ENCODE assay signal across 8 mouse cellular contexts in genomic region chr3:87763683-87764289, GRCm38 (mm10). TPM values are rescaled to one million over a fixed set of nuclear protein-coding genes. Genes with fewer than 3 reads are reported as not detected.
DNase-seq lines count a peak whose midpoint lies in the region; ATAC-seq and TF ChIP-seq lines count a peak whose summit lies in the region.

No protein-coding gene starts in this region.

- no peaks in the 10 kb centered on the region for H3K36me3 ChIP-seq in embryonic facial prominence, embryonic 14.5 days (ENCODE audit: control insufficient read depth, insufficient read depth, low read length)
- no peaks in the 10 kb centered on the region for H3K36me3 ChIP-seq in kidney, adult 2 months (ENCODE audit: control insufficient read depth, insufficient read depth, low read length)
- H3K36me3 ChIP-seq in midbrain, embryonic 13.5 days, result no peaks in the 10 kb centered on the region
- H3K36me3 ChIP-seq in stomach, postnatal 0 days (ENCODE audit: control insufficient read depth, insufficient read depth, low read length), result no peaks in the 10 kb centered on the region; the same call in 1 of the 2 replicates

- peak overlapping the region; percentile 87 for H3K27ac ChIP-seq in embryonic facial prominence, embryonic 14.5 days (replicated peaks; ENCODE audit: low read depth, low read length)
- peak overlapping the region; percentile 89; the same call in 1 of the 2 replicates for H3K27ac ChIP-seq in kidney, adult 2 months (ENCODE audit: insufficient read depth, low read depth, low read length)
- H3K27ac ChIP-seq in midbrain, embryonic 13.5 days, result no peak overlapping the region
- peak overlapping the region; percentile 86 for H3K27ac ChIP-seq in stomach, postnatal 0 days (replicated peaks)

- ATAC-seq in embryonic facial prominence, embryonic 14.5 days (ENCODE audit: low read depth), result peak; percentile 78
- 0 out of 2 replicates have a peak, but pooled peaks have one; percentile 27 for ATAC-seq in midbrain, embryonic 13.5 days
- ATAC-seq in stomach, postnatal 0 days (ENCODE audit: low FRiP score, low TSS enrichment), result peak; percentile 25; the same call in 1 of the 2 replicates
- no peak for ATAC-seq in megakaryocyte-erythroid progenitor cell, adult 5-6 weeks (replicated peaks; ENCODE audit: low FRiP score, low TSS enrichment, poor library complexity, severe bottlenecking)

- no peaks in the 10 kb centered on the region for H3K27me3 ChIP-seq in embryonic facial prominence, embryonic 14.5 days (replicated peaks; ENCODE audit: control insufficient read depth, insufficient read depth, low read length)
- H3K27me3 ChIP-seq in kidney, adult 2 months (replicated peaks; ENCODE audit: control insufficient read depth, insufficient read depth, low read length), result no peaks in the 10 kb centered on the region
- H3K27me3 ChIP-seq in midbrain, embryonic 13.5 days, result peaks cover 42% of the 10 kb centered on the region
- no peaks in the 10 kb centered on the region; the same call in 1 of the 2 replicates for H3K27me3 ChIP-seq in stomach, postnatal 0 days (ENCODE audit: control insufficient read depth, insufficient read depth, low read length)

- peak overlapping the region; percentile 41 for H3K4me2 ChIP-seq in embryonic facial prominence, embryonic 14.5 days (ENCODE audit: low read depth, low read length)
- H3K4me2 ChIP-seq in midbrain, embryonic 13.5 days (replicated peaks), result peak overlapping the region; percentile 14; the same call in 1 of the 2 replicates
- peak overlapping the region; percentile 47 for H3K4me2 ChIP-seq in stomach, postnatal 0 days (replicated peaks; ENCODE audit: low read depth)

- intact Hi-C loops in left cerebral cortex, postnatal 25 days (cut with DNase I), result no loop called here

- peaks cover 55% of the 10 kb centered on the region for H3K4me1 ChIP-seq in embryonic facial prominence, embryonic 14.5 days (ENCODE audit: control insufficient read depth, insufficient read depth, low read length)
- H3K4me1 ChIP-seq in kidney, adult 2 months (ENCODE audit: control insufficient read depth, insufficient read depth, low read length), result peaks cover 7% of the 10 kb centered on the region; the same call in 1 of the 2 replicates
- H3K4me1 ChIP-seq in midbrain, embryonic 13.5 days (replicated peaks), result peaks cover 8% of the 10 kb centered on the region
- H3K4me1 ChIP-seq in stomach, postnatal 0 days (replicated peaks; ENCODE audit: control insufficient read depth, insufficient read depth), result peaks cover 9% of the 10 kb centered on the region; the same call in 1 of the 2 replicates

- no peak for TF ChIP-seq CTCF in kidney, adult 2 months (conservative IDR thresholded peaks at IDR 0.05; ENCODE audit: insufficient read depth, insufficient read length, low read depth, low read length)
- TF ChIP-seq CTCF in stomach, postnatal 0 days (IDR thresholded peaks at IDR 0.05; ENCODE audit: low read depth), result no peak

- TF ChIP-seq EP300 in stomach, postnatal 0 days (optimal IDR thresholded peaks at IDR 0.05), result no peak

- TF ChIP-seq POLR2A in kidney, adult 2 months (IDR thresholded peaks at IDR 0.05; ENCODE audit: low read depth, low read length), result no peak

- WGBS in embryonic facial prominence, embryonic 14.5 days, result 12% methylated on average over 13 of the region's 15 CpGs
- WGBS in kidney, adult 2 months, result 13% methylated on average over 15 of the region's 15 CpGs
- WGBS in midbrain, embryonic 13.5 days, result 26% methylated on average over 15 of the region's 15 CpGs
- 11% methylated on average over 14 of the region's 15 CpGs for WGBS in stomach, postnatal 0 days

- peak; percentile 64 for DNase-seq in adipocyte (ENCODE audit: low spot score)
- DNase-seq in embryonic facial prominence, embryonic 14.5 days (ENCODE audit: low spot score), result peak; percentile 95
- peak; percentile 83 to 86 for DNase-seq in heart, adult 9 months (ENCODE audit: low spot score in 2 of 2)
- peak; percentile 88 for DNase-seq in kidney, adult 2 months
- DNase-seq in left cerebral cortex, postnatal 25 days (ENCODE audit: low spot score in 2 of 2), result peak; percentile 74 to 94
- peak; percentile 70 for DNase-seq in stomach, postnatal 0 days (ENCODE audit: low spot score)

- 0 out of 2 replicates have a peak overlapping the region, but pooled peaks have one; percentile 20 for H3K9ac ChIP-seq in embryonic facial prominence, embryonic 14.5 days (ENCODE audit: low read depth, low read length)
- no peak overlapping the region for H3K9ac ChIP-seq in midbrain, embryonic 13.5 days (replicated peaks)
- H3K9ac ChIP-seq in stomach, postnatal 0 days (ENCODE audit: low read length), result peak overlapping the region; percentile 27; the same call in 1 of the 2 replicates

- H3K4me3 ChIP-seq in embryonic facial prominence, embryonic 14.5 days (ENCODE audit: low read depth, low read length), result peak overlapping the region; percentile 4; the same call in 1 of the 2 replicates
- peak overlapping the region; percentile 43; the same call in 1 of the 2 replicates for H3K4me3 ChIP-seq in kidney, adult 2 months (ENCODE audit: insufficient read depth, low read depth, low read length)
- no peak overlapping the region for H3K4me3 ChIP-seq in midbrain, embryonic 13.5 days (replicated peaks)
- H3K4me3 ChIP-seq in stomach, postnatal 0 days (ENCODE audit: low read depth, low read length), result peak overlapping the region; percentile 12; the same call in 1 of the 2 replicates

- no peaks in the 10 kb centered on the region for H3K9me3 ChIP-seq in embryonic facial prominence, embryonic 14.5 days (ENCODE audit: control insufficient read depth, low read length)
- no peaks in the 10 kb centered on the region for H3K9me3 ChIP-seq in midbrain, embryonic 13.5 days
- no peaks in the 10 kb centered on the region for H3K9me3 ChIP-seq in stomach, postnatal 0 days (ENCODE audit: control insufficient read depth, low read length)

RNA-seq across cellular contexts. Expression of gene Lrrc71, which starts 15.4 kb away (rescaled TPM):
- 0.60 and 1.5 TPM in 2 replicates for polyA plus RNA-seq in embryonic facial prominence, embryonic 14.5 days (2014; fragmentation: Nextera tagmentation; extraction: Ambion mirVana)
- 0.20 and 0.48 TPM in 2 replicates for polyA plus RNA-seq in kidney, adult 2 months (2012; rRNA removed)
- total RNA-seq in left cerebral cortex, postnatal 25 days (2021), result under 1 TPM; 0.23 to 0.69 TPM
- polyA plus RNA-seq in midbrain, embryonic 13.5 days (2015; fragmentation: Nextera tagmentation; extraction: Ambion mirVana), result 0.36 and 0.62 TPM in 2 replicates
- 0.29 and 0.38 TPM in 2 replicates for polyA plus RNA-seq in stomach, postnatal 0 days (2015; fragmentation: Nextera tagmentation; extraction: Ambion mirVana)
- total RNA-seq in megakaryocyte-erythroid progenitor cell, adult 5-6 weeks (2014; fragmentation: Nextera tagmentation), result not detected in 2 replicates
- total RNA-seq in megakaryocyte-erythroid progenitor cell, adult 5-6 weeks (2017), result 0.23 TPM in 1 of 2 replicates, not detected in the other

RNA-seq across cellular contexts. Expression of gene Ntrk1, which starts 31.2 kb away (rescaled TPM):
- 16.2 and 19.5 TPM in 2 replicates for polyA plus RNA-seq in embryonic facial prominence, embryonic 14.5 days (2014; fragmentation: Nextera tagmentation; extraction: Ambion mirVana)
- polyA plus RNA-seq in kidney, adult 2 months (2012; rRNA removed), result 2.5 and 4.5 TPM in 2 replicates
- 1 to 10 TPM in 1 of 2 experiments, under 1 TPM in 1; 0.21 to 1.7 TPM for total RNA-seq in left cerebral cortex, postnatal 25 days (2021)
- 2.4 and 2.5 TPM in 2 replicates for polyA plus RNA-seq in midbrain, embryonic 13.5 days (2015; fragmentation: Nextera tagmentation; extraction: Ambion mirVana)
- polyA plus RNA-seq in stomach, postnatal 0 days (2015; fragmentation: Nextera tagmentation; extraction: Ambion mirVana), result 0.39 and 0.41 TPM in 2 replicates
- total RNA-seq in megakaryocyte-erythroid progenitor cell, adult 5-6 weeks (2014; fragmentation: Nextera tagmentation), result not detected in 2 replicates
- not detected in 2 replicates for total RNA-seq in megakaryocyte-erythroid progenitor cell, adult 5-6 weeks (2017)

RNA-seq across cellular contexts. Expression of gene Insrr, which starts 33.0 kb away (rescaled TPM):
- polyA plus RNA-seq in embryonic facial prominence, embryonic 14.5 days (2014; fragmentation: Nextera tagmentation; extraction: Ambion mirVana), result 1.2 and 1.6 TPM in 2 replicates
- polyA plus RNA-seq in kidney, adult 2 months (2012; rRNA removed), result 23.9 and 27.8 TPM in 2 replicates
- under 1 TPM; 0.60 to 0.73 TPM for total RNA-seq in left cerebral cortex, postnatal 25 days (2021)
- 0.82 and 0.87 TPM in 2 replicates for polyA plus RNA-seq in midbrain, embryonic 13.5 days (2015; fragmentation: Nextera tagmentation; extraction: Ambion mirVana)
- 0.18 and 0.19 TPM in 2 replicates for polyA plus RNA-seq in stomach, postnatal 0 days (2015; fragmentation: Nextera tagmentation; extraction: Ambion mirVana)
- total RNA-seq in megakaryocyte-erythroid progenitor cell, adult 5-6 weeks (2014; fragmentation: Nextera tagmentation), result not detected in 2 replicates
- total RNA-seq in megakaryocyte-erythroid progenitor cell, adult 5-6 weeks (2017), result 0.15 TPM in 1 of 2 replicates, not detected in the other
